Mouse (Mus musculus) embryonic stem cell, embryonic (primary cell): ENCODE measurements around the gene Prss38.

Experiments
- CTCF ChIA-PET, 4 experiments: fragments of 300-600 bp in 2 of 4; fragments of 350-600 bp in 2 of 4; sonication (Branson Sonifier 250); formaldehyde crosslinking; loops; one replicate each; lab custom pipeline; 2022; ENCODE audit warnings: inconsistent platforms in 2 of 4; lab: Charles Lee
- POLR2A ChIA-PET, 4 experiments: fragments of 300-600 bp in 2 of 4; fragments of 350-600 bp in 2 of 4; sonication (Branson Sonifier 250); formaldehyde crosslinking; loops; one replicate each; lab custom pipeline; 2022; ENCODE audit warnings: antibody characterized with exemption in 4 of 4, inconsistent platforms in 1 of 4; lab: Charles Lee

Prss38 gene

DNA sequence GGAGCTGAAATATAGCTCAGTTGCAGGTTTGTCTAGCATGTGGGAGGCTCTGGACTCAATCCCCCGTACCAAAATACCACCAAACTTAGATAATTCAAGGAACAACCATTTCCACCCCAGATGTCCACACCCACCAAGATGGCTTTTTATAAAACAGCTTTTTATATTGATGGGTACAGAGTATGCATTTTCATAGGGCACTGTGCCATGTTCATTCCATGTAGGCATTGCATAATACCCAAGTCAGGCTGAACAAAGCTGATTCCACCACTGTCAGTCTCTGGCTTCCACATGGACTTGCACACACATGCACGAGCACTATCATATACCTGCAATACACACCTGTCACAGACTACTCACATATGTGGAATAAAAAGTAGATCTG is 36.7 kb downstream of the Prss38 start:
- ChIA-PET CTCF (interaction anchor here (0.6 to 1.2 kb wide), 5 partner anchors 11 to 108 kb away, joined by 3 to 4 read pairs (median 3); no protein-coding TSS in a partner anchor), POLR2A (interaction anchor here in 1 of 4 experiments (0.9 to 1.3 kb wide), 2 partner anchors 11 to 28 kb away, joined by 3 read pairs; no protein-coding TSS in a partner anchor)

DNA sequence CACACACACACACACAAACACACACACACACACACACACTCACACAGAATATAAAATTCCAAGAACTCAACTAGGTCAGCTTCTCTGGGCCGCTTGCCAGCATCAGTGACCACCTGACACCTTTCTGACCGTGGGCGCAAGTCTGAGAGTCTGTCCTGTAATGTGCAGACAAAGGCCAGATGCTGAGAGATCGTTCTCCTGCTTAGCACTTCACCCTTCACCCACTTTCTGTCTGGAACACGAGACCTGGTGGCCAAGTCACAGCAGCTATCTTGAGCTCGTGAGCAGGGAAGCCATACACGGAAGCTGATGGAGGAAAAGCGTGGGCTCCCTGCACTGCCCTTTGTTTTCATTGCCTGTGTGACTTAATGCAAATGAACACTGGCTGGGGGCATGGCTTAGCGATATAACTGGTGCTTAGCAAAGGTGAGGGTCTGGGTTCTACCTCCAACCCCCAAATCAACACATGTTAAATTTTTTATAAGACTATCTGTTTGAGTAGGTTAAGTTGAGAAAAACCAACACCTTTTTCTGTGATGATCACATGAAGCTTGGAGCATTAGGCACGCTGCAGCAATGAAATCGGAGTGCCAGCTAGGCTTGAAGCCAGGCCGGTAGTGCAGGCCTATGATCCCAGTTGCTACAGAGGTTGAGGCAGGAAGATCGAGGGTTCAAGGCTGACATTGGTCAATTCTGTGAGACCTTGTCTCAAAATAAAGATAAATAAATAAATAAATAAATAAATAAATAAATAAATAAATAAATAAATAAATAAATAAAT is 37.3 kb downstream of the Prss38 start:
- ChIA-PET POLR2A (interaction anchor here in 3 of 4 experiments (0.6 to 1.3 kb wide), 4 partner anchors 11 to 725 kb away, joined by 3 read pairs; no protein-coding TSS in a partner anchor), CTCF (interaction anchor here (0.6 to 1.2 kb wide), 5 partner anchors 17 to 145 kb away, joined by 3 to 4 read pairs (median 3); partner anchors contain the start of gene Wnt9a (in 1 of the 4))

DNA sequence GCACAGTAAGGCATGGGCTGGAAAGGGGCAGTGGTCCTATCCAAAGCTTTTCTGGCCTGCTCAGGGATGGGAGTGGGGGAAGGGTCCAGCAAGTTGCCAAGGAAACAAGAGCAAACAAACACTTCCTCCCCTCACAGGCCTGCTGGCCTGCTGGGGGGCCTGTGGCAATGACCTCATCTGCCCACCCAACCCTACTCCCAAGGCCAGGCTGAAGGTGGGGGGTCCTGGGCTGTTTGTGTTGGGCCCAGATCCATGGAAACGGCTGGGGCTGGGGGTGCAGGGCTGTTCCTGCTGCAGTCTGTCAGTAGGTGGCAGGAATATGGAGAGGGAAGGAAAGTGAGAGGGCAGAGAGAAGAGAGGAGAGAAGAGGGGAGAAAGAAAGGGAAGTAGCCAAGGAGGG is 39.1 kb downstream of the Prss38 start:
- CTCF ChIA-PET: interaction anchor here in 3 of 4 experiments (0.6 to 0.7 kb wide), 3 partner anchors 33 to 147 kb away, joined by 3 to 5 read pairs (median 3); no protein-coding TSS in a partner anchor
- POLR2A ChIA-PET: no interaction called here

DNA sequence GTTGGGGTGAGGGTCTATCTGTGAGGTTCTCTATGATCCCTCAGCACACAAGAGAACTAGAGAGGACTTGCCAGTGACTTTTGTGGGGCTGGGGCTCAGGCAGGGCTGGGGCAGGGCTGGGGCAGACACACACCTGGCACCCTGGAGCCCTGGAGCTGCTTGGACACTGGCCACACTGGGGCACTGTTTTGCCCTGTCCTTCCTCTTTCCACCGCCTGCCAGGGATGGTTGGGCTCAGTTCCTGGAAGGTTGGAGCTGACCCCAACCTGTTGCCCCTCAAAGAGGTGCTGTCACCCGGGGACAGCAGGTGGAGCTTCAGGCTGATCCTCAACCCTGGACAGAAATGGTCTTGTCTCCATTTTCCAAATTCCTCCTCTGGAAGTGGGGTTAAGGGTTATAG is 39.5 kb downstream of the Prss38 start:
- POLR2A ChIA-PET: no interaction called here
- CTCF ChIA-PET: interaction anchor here in 3 of 4 experiments (0.6 to 0.7 kb wide), 3 partner anchors 33 to 147 kb away, joined by 3 to 5 read pairs (median 3); no protein-coding TSS in a partner anchor

DNA sequence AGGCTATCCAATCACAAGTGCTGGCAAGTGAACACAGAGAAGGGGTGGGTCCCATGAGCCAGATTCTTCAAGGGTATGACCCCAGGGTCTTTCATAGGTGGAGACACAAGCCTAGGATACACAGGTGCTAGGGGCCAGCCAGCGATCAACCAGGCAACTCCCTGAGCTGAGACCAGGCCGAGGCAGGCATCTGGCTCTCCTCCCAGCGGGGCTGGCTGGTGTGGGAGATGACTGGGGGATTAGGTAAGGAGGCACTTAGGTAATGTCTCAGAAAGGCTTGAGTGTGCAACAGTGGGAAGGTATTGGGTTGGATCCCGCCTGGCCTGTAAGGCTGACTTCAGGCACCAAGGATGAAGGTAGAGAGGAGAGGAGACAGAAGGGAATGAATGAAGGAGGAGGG is 40.3 kb downstream of the Prss38 start:
- ChIA-PET POLR2A (no interaction called here), CTCF (no interaction called here)

DNA sequence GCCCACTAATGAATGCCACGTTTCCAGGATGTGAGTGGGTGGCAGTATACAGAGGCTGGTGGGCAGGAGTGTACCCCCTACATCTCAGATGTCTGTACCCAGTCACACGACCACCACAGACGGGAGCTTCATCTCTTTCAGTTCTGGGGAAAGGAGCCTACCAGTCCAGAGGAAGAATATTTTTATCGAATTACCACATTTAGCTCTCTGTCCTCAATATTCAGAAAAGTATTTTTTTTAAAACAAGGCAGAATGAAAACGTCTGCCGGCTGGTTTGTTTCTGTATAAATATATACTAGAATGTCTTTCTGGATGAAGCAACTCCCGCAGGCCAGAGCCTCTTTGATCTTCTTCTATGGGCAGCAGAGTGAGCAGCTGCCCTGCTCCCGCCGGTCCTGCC is 42.5 kb downstream of the Prss38 start:
- CTCF ChIA-PET: interaction anchor here in 1 of 4 experiments (0.7 kb wide), 1 partner anchor 16 kb away, joined by 4 read pairs; no protein-coding TSS in a partner anchor
- POLR2A ChIA-PET: interaction anchor here in 1 of 4 experiments (0.6 kb wide), 1 partner anchor 25 kb away, joined by 3 read pairs; no protein-coding TSS in a partner anchor

DNA sequence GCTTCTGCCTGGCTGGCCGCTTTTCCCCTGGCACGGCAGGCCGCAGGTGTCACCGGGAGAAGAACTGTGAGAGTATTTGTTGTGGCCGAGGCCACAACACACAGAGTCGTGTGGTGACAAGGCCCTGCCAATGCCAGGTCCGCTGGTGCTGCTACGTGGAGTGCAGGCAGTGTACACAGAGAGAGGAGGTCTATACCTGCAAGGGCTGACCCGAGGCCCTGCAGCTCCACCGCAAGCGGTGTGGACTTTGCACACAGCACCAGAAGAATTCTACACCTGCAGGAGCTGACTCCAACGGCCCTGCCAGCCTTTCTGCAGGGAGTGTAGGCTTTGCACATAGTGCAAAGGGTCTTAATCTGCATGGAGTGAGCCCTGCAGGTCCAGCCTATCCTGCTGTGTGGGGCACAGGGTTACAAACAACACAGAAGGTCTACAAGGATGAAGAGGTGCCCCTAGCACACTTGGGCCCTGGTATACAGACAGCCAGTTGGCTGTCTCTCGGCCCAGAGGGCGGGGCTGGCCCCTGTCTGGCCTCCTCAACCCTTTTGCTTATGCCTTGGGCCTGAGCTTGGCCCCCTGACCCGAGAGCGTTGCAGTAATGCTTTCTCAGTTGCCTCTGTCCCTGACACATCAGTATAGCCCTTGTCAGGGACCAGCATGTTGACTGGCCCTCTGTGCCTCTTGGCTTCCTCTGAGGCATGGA is 44.1 kb downstream of the Prss38 start:
- POLR2A ChIA-PET: interaction anchor here in 1 of 4 experiments (0.7 kb wide), 1 partner anchor 44 kb away, joined by 3 read pairs; the partner anchor contains the start of gene Prss38
- CTCF ChIA-PET: interaction anchor here (0.6 to 1.6 kb wide), 14 partner anchors 11 to 253 kb away, joined by 3 to 13 read pairs (median 4); partner anchors contain the start of genes Wnt9a (in 1 of the 4) and Zfp867 (in 1 of the 4)

DNA sequence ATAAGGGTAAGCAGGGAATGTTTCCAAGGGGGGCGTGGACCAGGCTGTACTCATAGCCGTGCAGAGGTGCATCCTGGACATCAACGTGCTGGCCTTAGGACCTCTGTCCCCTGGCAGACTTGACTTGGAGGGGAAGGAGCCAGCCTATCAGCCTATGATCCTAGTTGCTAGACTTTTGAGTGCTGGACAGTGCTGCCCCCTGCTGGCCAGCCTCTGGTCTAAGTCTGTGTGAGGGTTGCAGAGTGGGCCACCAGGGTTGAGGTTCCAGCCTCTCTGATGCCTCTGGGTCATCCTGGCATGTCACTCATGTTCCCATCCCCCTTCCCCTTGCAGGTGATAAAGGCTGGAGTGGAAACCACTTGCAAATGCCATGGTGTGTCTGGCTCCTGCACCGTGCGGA is 44.9 kb downstream of the Prss38 start:
- CTCF ChIA-PET: interaction anchor here (0.6 to 1.6 kb wide), 14 partner anchors 10 to 252 kb away, joined by 3 to 13 read pairs (median 4); partner anchors contain the start of genes Wnt9a (in 1 of the 4) and Zfp867 (in 1 of the 4)
- POLR2A ChIA-PET: interaction anchor here in 1 of 4 experiments (0.7 kb wide), 1 partner anchor 45 kb away, joined by 3 read pairs; the partner anchor contains the start of gene Prss38

DNA sequence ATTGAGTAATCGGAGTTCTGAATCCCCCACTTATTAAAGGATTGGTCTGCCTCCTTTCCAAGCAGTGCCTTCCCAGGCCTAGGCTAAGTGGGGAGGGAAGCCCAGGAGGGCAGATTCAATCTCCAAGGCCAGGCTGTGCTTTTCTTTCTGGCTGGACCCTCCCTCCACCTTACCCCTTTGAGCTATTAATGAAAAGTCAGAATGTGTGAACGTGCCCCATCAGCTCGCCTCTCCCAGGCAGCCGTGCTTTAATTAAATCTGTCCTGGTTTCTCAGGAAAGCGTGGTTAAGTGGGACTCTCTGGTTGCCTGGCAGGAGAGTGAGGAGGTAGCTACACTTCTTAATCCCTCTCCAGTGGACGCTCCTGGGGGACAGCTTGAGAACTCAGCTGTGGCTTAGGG is 45.8 kb downstream of the Prss38 start:
- CTCF ChIA-PET: interaction anchor here (0.7 to 1.3 kb wide), 8 partner anchors 13 to 196 kb away, joined by 3 to 6 read pairs (median 4); no protein-coding TSS in a partner anchor
- POLR2A ChIA-PET: interaction anchor here in 2 of 4 experiments (0.7 to 1.4 kb wide), 3 partner anchors 21 to 114 kb away, joined by 3 to 4 read pairs (median 3); no protein-coding TSS in a partner anchor

DNA sequence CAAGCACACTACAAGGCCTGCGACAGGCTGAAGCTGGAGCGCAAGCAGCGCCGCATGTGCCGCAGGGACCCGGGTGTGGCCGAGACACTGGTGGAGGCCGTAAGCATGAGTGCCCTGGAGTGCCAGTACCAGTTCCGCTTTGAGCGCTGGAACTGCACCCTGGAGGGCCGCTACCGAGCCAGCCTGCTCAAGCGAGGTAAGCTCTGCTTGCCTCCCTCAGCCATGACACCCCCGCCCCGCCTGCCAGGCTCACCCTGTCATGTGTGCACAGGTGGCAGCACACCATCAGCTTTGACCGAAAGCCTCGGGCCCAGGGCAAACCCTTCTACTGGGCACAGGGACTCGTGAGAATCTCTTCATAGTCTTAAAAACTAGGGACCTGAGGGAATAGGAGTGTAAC is 47.8 kb downstream of the Prss38 start:
- CTCF ChIA-PET: interaction anchor here in 3 of 4 experiments (0.5 to 0.7 kb wide), 3 partner anchors 27 to 156 kb away, joined by 3 read pairs; no protein-coding TSS in a partner anchor
- POLR2A ChIA-PET: interaction anchor here in 2 of 4 experiments (0.5 to 1.3 kb wide), 3 partner anchors 15 to 41 kb away, joined by 3 to 4 read pairs (median 3); no protein-coding TSS in a partner anchor

DNA sequence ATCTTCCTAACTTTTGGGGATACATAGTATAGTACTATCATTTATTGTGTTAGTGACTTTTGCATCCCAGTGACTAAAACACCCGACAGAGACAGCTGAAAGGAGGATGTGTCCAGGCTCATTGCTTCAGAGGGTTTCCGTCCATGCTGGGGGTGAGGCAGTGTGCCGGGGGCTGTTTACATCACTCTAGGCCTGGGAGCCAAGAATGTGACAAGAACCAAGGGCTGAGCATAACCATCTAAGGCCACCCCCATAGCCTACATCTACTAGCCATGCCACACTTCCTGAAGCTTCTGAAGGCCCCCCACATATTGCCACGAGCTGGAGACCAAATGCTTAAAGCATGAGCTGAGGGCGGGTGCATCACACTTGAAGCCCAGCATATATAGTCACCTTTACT is 50.7 kb downstream of the Prss38 start:
- ChIA-PET POLR2A (interaction anchor here in 1 of 4 experiments (1.0 to 1.3 kb wide), 2 partner anchors 16 to 134 kb away, joined by 3 read pairs; no protein-coding TSS in a partner anchor), CTCF (interaction anchor here in 2 of 4 experiments (0.8 to 1.0 kb wide), 2 partner anchors 22 to 200 kb away, joined by 3 read pairs; no protein-coding TSS in a partner anchor)

DNA sequence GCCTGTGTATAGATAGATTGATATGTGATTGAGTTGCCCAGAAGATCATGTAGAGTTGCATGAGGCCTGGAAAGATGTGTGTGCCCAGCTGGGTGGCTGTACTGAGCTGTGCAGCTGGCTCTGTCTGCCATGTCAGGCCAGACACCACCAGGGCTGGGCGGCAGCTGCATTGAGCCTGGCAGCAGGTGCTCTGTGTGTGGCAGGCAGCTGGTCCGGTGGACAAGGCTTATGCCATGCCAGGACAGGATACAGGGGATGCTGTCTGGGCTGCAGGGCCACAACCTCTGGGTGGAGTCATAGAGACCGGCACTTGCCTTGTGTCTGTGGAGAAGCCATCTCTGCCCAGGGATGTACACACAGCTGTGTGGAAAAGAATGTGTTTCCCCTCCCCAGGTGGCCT is 52.5 kb downstream of the Prss38 start:
- CTCF ChIA-PET: interaction anchor here in 1 of 4 experiments (0.5 kb wide), 1 partner anchor 195 kb away, joined by 7 read pairs; no protein-coding TSS in a partner anchor
- POLR2A ChIA-PET: interaction anchor here in 1 of 4 experiments (0.5 kb wide), 1 partner anchor 123 kb away, joined by 7 read pairs; no protein-coding TSS in a partner anchor
